Mouse (Mus musculus): ENCODE results near the gene Otop2. TPM values are rescaled to one million over a fixed set of nuclear protein-coding genes. Genes with fewer than 3 reads are reported as not detected.

Otop2 gene
- polyA plus RNA-seq, 1 experiment, result 14.6 TPM

GRCm38 (mm10) chr11:115374695-115375425 is 67.9 kb downstream of the Otop2 start:
- DNase-seq (ENCODE audit: extremely low spot score in 1 of 2, low spot score in 1 of 2), result peak; percentile 46 to 74

DNA sequence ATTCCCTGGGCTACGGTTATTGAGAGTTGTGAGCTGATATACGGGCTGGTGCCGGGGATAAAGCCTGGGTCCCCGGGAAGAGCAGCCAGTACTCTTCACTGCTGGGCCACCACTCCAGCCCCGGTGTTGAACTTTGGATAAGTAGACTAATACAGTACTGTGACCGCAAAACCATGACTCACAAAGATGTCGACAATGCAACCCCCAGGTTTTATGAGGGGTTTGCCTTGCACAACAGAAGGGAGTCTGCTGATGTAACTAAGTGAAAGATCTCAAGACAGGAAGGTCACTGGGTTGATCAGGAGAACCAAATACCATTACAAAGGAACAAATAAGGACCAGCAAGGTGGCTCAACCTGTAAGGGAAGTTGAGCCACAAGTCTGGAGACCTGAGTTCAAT is 69.8 kb downstream of the Otop2 start:
- no peak for DNase-seq (ENCODE audit: extremely low spot score in 1 of 2, low spot score in 1 of 2)

- DNase-seq (ENCODE audit: extremely low spot score in 1 of 2, low spot score in 1 of 2), result no peak
Observed at GRCm38 (mm10) chr11:115377254-115377653, 70.3 kb downstream of the Otop2 start.

DNA sequence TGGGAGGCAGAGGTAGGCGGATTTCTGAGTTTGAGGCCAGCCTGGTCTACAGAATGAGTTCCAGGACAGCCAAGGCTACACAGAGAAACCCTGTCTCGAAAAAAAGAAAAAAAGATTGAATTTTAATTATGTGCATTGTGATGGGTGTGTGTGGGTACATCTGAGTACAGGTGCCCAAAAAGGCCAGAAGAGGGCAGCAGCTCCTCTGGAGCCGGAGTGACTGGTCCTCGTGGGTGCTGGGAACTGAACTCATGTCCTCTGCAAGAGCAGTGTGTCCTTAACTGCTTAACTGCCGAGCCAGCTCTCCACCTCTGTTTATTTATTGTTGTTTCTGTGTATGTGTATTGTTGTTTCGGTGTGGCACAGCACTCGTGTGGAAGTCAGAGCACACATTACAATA is 70.9 kb downstream of the Otop2 start:
- DNase-seq (ENCODE audit: extremely low spot score in 1 of 2, low spot score in 1 of 2), result no peak

DNA sequence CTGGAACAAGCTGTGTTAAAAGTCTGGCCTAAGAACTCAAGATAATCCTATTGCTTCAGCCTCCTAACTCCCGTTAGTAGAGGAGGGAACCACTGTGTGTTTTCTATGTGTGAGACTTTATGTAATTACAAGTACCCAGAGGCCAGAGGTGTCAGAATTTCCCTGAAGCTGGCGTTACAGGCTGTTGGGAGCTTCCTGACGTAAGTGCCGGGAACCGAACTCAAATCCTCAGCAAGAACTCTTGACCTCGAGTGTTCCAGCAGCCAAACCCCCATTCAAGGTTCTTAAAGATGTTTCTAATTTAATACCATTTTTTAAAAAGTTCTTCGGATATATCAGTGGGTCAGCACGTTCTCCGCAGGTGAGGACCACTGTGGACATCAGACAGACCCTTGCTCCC is 74.3 kb downstream of the Otop2 start:
- DNase-seq (ENCODE audit: extremely low spot score in 1 of 2, low spot score in 1 of 2), result no peak

Other genes starting within 250 kb of the Otop2 start
- gene Cd300e, start 245.0 kb upstream of the Otop2 start, polyA plus RNA-seq (2012; rRNA removed), result 0.06 and 0.22 TPM in 2 replicates
- 22.7 and 25.3 TPM in 2 replicates for gene Rab37, start 215.7 kb upstream of the Otop2 start, polyA plus RNA-seq (2012; rRNA removed)
- gene Cd300lf, start 173.2 kb upstream of the Otop2 start, polyA plus RNA-seq (2012; rRNA removed), result 0.12 and 0.29 TPM in 2 replicates
- gene Slc9a3r1, start 143.8 kb upstream of the Otop2 start, polyA plus RNA-seq (2012; rRNA removed), result 85.4 and 93.7 TPM in 2 replicates
- 10.2 and 10.4 TPM in 2 replicates for gene Tmem104, start 119.7 kb upstream of the Otop2 start, polyA plus RNA-seq (2012; rRNA removed)
- 36.2 and 36.9 TPM in 2 replicates for gene Nat9, start 119.3 kb upstream of the Otop2 start, polyA plus RNA-seq (2012; rRNA removed)
- gene Grin2c, start 39.9 kb upstream of the Otop2 start, polyA plus RNA-seq (2012; rRNA removed), result 55.1 and 55.6 TPM in 2 replicates
- gene Fdxr, start 30.1 kb upstream of the Otop2 start, polyA plus RNA-seq (2012; rRNA removed), result 33.1 and 34.4 TPM in 2 replicates
- gene Fads6, start 9.5 kb upstream of the Otop2 start, polyA plus RNA-seq (2012; rRNA removed), result 13.2 and 13.9 TPM in 2 replicates
- gene Ush1g, start 14.9 kb downstream of the Otop2 start, polyA plus RNA-seq (2012; rRNA removed), result 7.8 and 8.6 TPM in 2 replicates
- 0.30 and 0.34 TPM in 2 replicates for gene Otop3, start 27.6 kb downstream of the Otop2 start, polyA plus RNA-seq (2012; rRNA removed)
- gene Hid1, start 60.6 kb downstream of the Otop2 start, polyA plus RNA-seq (2012; rRNA removed), result 97.9 and 106 TPM in 2 replicates
- gene Cdr2l, start 74.8 kb downstream of the Otop2 start, polyA plus RNA-seq (2012; rRNA removed), result 22.7 and 23.1 TPM in 2 replicates
- gene Mrpl58, start 96.6 kb downstream of the Otop2 start, polyA plus RNA-seq (2012; rRNA removed), result 129 and 134 TPM in 2 replicates
- gene Atp5h, start 112.8 kb downstream of the Otop2 start, polyA plus RNA-seq (2012; rRNA removed), result 785 and 842 TPM in 2 replicates
- 71.8 and 78.7 TPM in 2 replicates for gene Kctd2, start 113.0 kb downstream of the Otop2 start, polyA plus RNA-seq (2012; rRNA removed)
- gene Trim80, start 133.4 kb downstream of the Otop2 start, polyA plus RNA-seq (2012; rRNA removed), result 0.06 and 0.17 TPM in 2 replicates
- 0.06 TPM in 1 of 2 replicates, not detected in the other for gene Slc16a5, start 155.3 kb downstream of the Otop2 start, polyA plus RNA-seq (2012; rRNA removed)
- gene Armc7, start 168.5 kb downstream of the Otop2 start, polyA plus RNA-seq (2012; rRNA removed), result 9.9 TPM in 2 replicates
- gene Nt5c, start 184.7 kb downstream of the Otop2 start, polyA plus RNA-seq (2012; rRNA removed), result 73.9 and 74.9 TPM in 2 replicates
- 209 and 216 TPM in 2 replicates for gene Jpt1, start 207.2 kb downstream of the Otop2 start, polyA plus RNA-seq (2012; rRNA removed)
- gene Sumo2, start 229.1 kb downstream of the Otop2 start, polyA plus RNA-seq (2012; rRNA removed), result 365 and 405 TPM in 2 replicates